Mouse (Mus musculus) brown adipose tissue, adult 24 weeks (tissue): ENCODE measurements around the gene Ino80d. TPM values are rescaled to one million over a fixed set of nuclear protein-coding genes. Genes with fewer than 3 reads are reported as not detected.

ENCODE experiments used
- H3K27ac ChIP-seq: fragments of 200-500 bp; replicated peaks from 2 replicates; pipeline ENCODE4 v1.5.1; 2012; ENCODE audit warnings: low read depth, mild to moderate bottlenecking, low read length
- H3K4me1 ChIP-seq: fragments of 200-500 bp; 2 replicates; pipeline ENCODE4 v1.6.1; 2012; ENCODE audit warnings: low read length, mixed read lengths; ENCODE audit not compliant: control insufficient read depth, insufficient read depth, insufficient read length
- H3K4me3 ChIP-seq: fragments of 200-500 bp; 2 replicates; pipeline ENCODE4 v1.5.1; 2012; ENCODE audit warnings: low read depth, mild to moderate bottlenecking, low read length, moderate library complexity; ENCODE audit not compliant: insufficient read depth
- polyA plus RNA-seq: library from polyadenylated mRNA; stranded (reverse); fragments of >200 nt; gene quantifications from 2 replicates; pipeline ENCODE4 v1.2.4, GENCODE M21; 2012; ENCODE audit not compliant: missing spikeins, insufficient read depth, insufficient read length

Ino80d gene
- polyA plus RNA-seq, 1 experiment = 5.2 TPM

DNA sequence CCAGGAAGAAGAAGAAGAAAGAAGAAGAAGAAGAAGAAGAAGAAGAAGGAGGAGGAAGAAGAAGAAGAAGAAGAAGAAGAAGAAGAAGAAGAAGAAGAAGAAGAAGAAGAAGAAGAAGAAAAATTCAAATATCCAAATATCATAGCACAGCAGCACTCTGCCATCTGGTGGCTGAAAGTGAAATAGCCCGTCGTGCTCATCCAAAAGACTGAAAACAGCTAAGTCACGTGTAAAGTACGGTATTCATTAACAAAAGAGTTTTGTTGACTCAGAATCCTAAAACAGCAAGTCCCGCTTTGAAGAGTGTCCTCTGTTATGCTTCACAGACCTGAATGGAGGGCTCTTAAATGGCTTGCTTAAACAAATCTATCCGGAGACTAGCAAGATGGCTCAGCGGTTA is 128.2 kb downstream of the Ino80d start:
- no peak overlapping the region for H3K4me3 ChIP-seq
- H3K4me1 ChIP-seq = no peaks in the 10 kb centered on the region
- H3K27ac ChIP-seq = no peak overlapping the region

DNA sequence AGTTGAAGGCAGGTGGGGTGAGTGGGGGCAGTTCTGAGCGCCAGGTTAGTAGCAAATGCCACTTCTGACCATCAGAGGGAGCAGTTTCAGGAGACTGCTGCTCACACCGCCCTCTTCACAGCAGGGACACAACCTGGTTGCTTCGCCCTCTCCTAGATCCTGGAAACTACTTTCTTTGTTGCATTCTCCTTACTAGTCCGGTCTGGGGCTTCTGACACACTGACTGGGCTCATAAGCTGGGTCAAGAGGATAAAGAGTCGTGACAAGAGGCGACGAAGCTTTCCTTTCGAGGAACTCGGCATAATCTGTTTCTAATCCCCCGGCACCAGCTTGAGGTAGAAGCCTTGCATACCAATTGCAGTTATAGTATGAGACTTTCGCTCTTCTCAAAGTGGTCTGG is 129.9 kb downstream of the Ino80d start:
- Histone ChIP-seq H3K4me3 (no peak overlapping the region), H3K27ac (no peak overlapping the region)

GRCm38 (mm10) chr1:62976742-62977141 is 137.7 kb downstream of the Ino80d start:
- H3K27ac ChIP-seq = no peak overlapping the region
- no peaks in the 10 kb centered on the region for H3K4me1 ChIP-seq
- H3K4me3 ChIP-seq = no peak overlapping the region

More for the DNA sequence above, 129.9 kb downstream of the Ino80d start:
- no peaks in the 10 kb centered on the region for H3K4me1 ChIP-seq

DNA sequence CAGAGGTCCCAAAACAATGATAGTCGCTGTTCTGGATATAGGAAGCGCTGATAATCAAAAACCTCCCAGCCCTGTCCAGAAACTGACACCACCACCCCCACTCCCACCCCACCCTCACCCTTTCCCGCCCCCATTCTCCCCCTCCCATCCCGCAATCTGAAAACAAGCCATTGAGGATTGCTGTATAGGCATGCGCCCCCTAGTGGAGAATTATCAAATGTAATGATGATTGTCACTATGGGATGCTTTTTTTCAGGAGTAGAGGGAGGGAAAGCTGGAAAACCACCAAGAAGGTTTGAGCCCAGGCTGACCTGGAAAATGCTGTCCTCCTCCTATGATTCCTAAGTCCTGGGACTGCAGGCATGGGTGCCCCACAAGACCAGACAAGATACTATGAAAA is 147.6 kb downstream of the Ino80d start:
- H3K4me3 ChIP-seq = peak overlapping the region; percentile 40
- no peaks in the 10 kb centered on the region for H3K4me1 ChIP-seq
- H3K27ac ChIP-seq = no peak overlapping the region

GRCm38 (mm10) chr1:62964291-62964690 is 150.2 kb downstream of the Ino80d start:
- Histone ChIP-seq H3K27ac (no peak overlapping the region), H3K4me1 (no peaks in the 10 kb centered on the region), H3K4me3 (no peak overlapping the region)

DNA sequence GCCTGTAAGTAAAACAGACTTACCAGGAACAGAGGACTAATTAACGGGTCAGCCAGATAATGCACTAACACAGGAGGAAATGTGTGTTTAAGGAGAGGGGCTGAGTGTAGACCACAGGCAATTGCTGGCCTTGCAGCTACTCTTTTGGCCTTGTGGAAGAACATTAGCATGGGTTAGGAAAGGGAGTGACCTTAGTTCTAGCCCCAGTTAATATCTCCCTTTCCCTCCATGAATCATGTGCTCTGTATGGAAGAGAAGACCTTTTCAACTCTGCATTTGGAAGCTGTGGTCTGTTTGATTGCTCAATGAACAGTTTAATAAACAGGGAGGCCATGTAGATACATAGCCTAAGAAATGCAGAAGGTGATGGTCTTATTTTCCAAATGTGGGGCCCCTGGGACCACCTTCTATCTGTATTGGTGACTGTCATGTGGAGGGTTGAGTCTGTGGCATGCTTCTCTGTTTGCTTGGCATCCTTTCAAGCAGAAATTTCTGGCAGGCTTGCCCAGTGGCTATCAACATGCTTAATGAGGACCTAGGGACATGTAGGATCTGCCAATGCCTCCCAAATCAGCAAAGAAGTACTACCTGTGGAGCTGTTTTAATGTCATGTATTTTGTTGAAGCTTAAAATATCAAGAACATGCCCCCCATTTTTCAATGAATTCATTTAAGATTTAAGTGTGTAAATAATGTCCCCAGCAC is 157.4 kb downstream of the Ino80d start:
- no peaks in the 10 kb centered on the region for H3K4me1 ChIP-seq
- no peak overlapping the region for H3K4me3 ChIP-seq
- no peak overlapping the region for H3K27ac ChIP-seq

DNA sequence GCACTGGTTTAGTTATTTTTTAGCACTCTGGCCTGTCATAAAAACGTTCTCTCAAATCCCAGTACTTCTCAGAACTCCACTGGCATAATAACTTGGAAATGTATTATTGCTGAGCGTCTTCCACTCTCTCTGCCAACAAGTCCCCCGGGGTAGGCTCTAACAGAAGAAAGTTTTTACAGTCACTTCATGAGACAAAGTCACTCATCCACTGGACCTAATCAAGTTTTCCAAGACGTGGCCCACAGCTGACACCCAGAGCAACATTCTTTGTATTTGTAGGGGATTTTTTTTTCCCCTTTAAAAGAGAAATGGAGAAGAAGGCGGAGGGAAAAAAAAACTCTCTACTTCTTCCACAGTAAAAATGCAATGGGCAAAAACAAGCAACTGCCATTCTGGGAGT is 157.9 kb downstream of the Ino80d start:
- H3K27ac ChIP-seq = no peak overlapping the region
- no peak overlapping the region for H3K4me3 ChIP-seq
- no peaks in the 10 kb centered on the region for H3K4me1 ChIP-seq

DNA sequence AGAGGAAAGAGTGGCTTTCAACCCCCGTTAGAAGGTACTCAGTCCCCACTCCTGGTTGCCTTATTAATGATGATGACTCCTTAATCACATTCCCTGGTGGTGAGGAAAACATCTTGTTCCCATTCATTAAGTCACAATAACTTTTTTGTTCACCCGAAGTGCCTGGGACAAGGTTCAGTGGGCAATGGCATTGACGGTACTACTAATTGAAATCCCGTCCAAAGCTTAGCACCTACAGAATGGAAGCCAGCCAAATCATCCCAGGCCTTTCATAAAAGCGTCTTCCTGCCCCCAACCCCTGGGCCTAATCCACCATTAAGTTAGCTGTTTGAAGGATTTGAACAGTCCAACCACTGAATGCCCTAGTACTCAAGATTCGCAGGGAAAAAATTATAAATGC is 159.1 kb downstream of the Ino80d start:
- Histone ChIP-seq H3K4me1 (no peaks in the 10 kb centered on the region), H3K27ac (no peak overlapping the region), H3K4me3 (no peak overlapping the region)

DNA sequence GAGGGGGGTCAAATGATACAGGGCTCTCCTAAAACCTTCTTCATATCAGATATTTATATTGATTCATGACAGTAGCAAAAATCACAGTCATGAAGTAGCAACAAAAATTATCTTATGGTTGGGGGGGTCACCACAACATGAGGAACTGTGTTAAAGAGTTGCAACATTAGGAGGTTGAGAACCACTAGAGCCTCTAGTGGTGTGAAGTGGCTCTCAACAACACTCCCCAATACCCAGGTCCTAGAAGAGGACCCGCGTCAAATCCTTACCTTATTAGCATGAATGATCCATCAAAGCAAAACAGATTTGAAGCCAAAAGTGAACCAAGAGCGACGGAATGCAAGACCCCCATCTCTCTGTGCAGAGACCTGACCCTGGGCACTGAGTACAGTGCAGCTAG is 161.4 kb downstream of the Ino80d start:
- no peak overlapping the region for H3K4me3 ChIP-seq
- no peak overlapping the region for H3K27ac ChIP-seq
- H3K4me1 ChIP-seq = no peaks in the 10 kb centered on the region

DNA sequence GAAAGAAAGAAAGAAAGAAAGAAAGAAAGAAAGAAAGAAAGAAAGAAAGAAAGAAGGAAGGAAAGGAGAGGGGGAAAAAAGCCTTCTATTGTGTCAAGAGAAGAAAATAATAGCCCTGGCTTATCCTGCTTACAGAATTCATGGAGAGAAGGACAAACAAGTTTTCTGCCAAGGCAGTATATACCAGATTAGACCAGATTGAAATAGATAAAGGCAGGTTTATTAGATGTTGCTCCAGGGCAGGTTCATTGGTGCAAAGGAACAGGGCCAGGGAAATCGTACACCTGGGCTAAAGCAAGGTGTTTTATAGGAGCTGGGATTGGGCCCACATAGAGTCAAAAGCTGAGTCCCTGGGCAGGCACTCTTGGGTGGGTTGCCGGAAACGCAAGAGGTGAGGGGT is 162.1 kb downstream of the Ino80d start:
- no peak overlapping the region for H3K4me3 ChIP-seq
- no peaks in the 10 kb centered on the region for H3K4me1 ChIP-seq
- no peak overlapping the region for H3K27ac ChIP-seq

DNA sequence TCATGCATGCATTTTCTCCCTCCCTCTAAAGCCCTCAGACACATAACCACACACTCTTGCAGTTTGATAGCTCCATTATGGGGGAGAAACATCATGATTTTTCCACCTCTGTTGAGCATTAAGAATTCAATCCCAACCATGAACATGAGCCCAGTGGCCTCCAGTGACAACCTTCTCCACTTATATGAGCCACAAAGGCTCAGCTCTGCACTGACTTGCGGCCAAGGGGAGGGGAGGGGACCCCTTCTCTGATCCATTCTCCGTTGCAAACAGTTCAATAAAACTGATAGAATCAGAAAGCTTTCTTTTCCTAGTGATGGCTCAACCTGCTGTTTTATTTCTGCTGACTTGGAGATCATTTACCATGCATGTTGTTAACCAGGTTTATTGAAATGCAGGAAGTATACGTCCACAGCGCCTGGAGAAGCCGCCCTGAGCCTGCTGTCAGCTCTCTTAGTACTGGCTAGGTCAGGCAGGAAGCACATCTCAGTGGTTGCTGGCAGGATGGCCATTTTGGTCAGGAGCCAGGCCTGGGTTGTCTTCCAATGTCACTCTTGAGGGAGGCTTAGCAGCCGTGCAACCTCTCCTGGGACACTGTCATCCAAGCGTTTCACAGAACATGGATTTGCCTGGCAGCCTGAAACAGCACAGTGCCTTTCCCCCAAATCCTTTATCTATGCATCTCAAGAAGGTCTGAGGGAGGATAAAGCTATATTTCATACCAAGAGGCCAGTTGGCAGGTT is 163.2 kb downstream of the Ino80d start:
- Histone ChIP-seq H3K4me1 (no peaks in the 10 kb centered on the region), H3K4me3 (no peak overlapping the region), H3K27ac (no peak overlapping the region)

- Histone ChIP-seq H3K4me3 (no peak overlapping the region), H3K4me1 (no peaks in the 10 kb centered on the region), H3K27ac (no peak overlapping the region)
Measured at GRCm38 (mm10) chr1:62950526-62950925, 163.9 kb downstream of the Ino80d start.

- no peak overlapping the region for H3K4me3 ChIP-seq
- H3K4me1 ChIP-seq = no peaks in the 10 kb centered on the region
- no peak overlapping the region for H3K27ac ChIP-seq
Measured at GRCm38 (mm10) chr1:62947807-62948206, 166.7 kb downstream of the Ino80d start.

DNA sequence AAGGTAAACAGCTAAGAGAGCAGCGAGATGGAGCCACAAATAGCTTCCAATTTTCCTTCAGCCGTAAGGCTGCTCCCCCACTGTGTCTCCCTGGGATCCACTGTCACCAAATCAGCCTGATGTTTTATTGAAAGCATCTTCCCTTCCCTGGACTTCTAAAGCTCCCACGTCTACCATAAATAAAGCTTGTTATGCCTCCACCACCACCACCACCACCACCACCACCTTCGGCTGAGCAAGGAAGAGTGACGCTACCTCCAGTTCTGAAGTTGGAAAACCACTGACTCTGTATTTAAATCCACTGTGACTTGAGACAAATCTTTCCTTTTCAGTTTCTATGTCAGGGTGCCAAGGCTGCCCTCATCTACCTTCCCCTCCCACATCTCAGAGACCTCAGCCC is 167.5 kb downstream of the Ino80d start:
- Histone ChIP-seq H3K4me3 (no peak overlapping the region), H3K4me1 (no peaks in the 10 kb centered on the region), H3K27ac (no peak overlapping the region)

DNA sequence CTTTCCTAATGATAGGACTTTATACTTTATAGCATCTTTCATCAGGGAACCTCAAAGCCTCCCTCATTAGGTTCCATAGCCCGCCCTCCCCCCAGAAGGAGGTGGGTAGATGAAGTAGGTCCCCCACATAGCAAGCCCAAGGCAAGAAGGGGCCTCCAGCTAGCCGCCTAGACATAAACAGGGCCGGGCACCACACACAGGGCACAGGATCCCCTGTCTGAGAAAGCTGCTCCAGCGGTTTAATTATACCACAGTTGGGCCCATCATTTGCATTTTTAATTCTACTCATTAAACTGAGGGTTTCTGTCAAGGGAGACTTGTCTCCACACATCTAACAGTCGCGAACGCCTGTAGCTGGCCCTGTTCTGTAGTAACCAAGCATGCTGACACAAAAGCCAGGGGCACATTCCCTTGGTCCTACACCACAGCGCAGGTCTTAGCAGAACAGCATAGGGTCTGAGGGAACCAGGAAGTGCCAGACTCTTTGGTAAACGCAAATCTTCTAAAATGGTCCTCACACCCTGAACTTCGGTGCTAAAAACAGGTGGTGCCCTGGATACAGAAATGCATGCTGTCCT is 179.6 kb downstream of the Ino80d start:
- H3K27ac ChIP-seq = no peak overlapping the region
- no peak overlapping the region for H3K4me3 ChIP-seq
- no peaks in the 10 kb centered on the region for H3K4me1 ChIP-seq

GRCm38 (mm10) chr1:62934100-62934513 is 180.4 kb downstream of the Ino80d start:
- no peak overlapping the region for H3K27ac ChIP-seq
- H3K4me3 ChIP-seq = no peak overlapping the region
- no peaks in the 10 kb centered on the region for H3K4me1 ChIP-seq
